Mouse (Mus musculus): ENCODE data around the gene Nup210. TPM values are rescaled to one million over a fixed set of nuclear protein-coding genes. Genes with fewer than 3 reads are reported as not detected.

The Nup210 gene
- total RNA-seq, 4 experiments from 2014 or later = 3.5 to 14.2 (median 9.0) TPM

Other genes with a start within 250 kb of the Nup210 start
- gene Iqsec1, start 128.1 kb downstream of the Nup210 start, total RNA-seq (2022) = 100 to 1,000 TPM; 110 to 149 (median 131) TPM
- 10 to 100 TPM in 3 of 4 experiments, 1 to 10 TPM in 1; 9.8 to 26.5 (median 20.6) TPM for gene Hdac11, start 39.8 kb upstream of the Nup210 start, total RNA-seq (2022)
- gene Fbln2, start 95.6 kb upstream of the Nup210 start, total RNA-seq (2022) = 10 to 100 TPM in 3 of 4 experiments, 1 to 10 TPM in 1; 8.8 to 24.6 (median 14.7) TPM